Mouse (Mus musculus): ENCODE data around the gene Hectd2. TPM values are rescaled to one million over a fixed set of nuclear protein-coding genes. Genes with fewer than 3 reads are reported as not detected.

Hectd2 gene
- total and polyA plus RNA-seq, 3 experiments, result 0.12 to 2.0 TPM; not detected in 1

DNA sequence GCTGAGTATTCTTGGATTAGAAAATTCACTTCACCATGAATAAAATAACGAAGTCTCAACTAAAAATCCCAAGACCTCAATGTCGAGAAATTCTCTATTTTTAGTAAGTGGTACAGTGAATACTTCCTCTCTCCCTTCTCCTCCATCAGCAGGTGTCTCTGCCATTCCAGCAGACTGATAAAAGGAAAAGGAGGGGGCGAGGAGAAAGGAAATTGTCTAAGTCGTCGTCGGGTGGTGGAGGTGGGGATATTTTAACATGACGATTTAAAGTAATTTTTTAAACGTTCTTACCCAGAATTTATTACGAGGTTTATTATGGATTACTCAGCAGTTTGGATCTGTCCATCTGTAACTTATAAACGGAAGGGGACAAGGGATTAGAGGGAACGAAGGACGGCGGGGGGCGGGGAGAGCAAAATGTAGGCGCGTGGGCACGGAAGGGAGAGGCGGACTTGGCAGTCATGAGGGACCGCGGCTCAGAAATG lies 836 bp upstream of the Hectd2 start:
- peaks cover 0 to 2% of the 10 kb centered on the region in 2 experiments; a peak in 1 of 4 replicates for H3K36me3 ChIP-seq (ENCODE audit: control insufficient read depth in 1 of 2, insufficient read depth in 2 of 2, low read length in 2 of 2)
- H3K4me1 ChIP-seq (ENCODE audit: control insufficient read depth in 1 of 2, insufficient read depth in 2 of 2, low read length in 2 of 2), result no peaks in the 10 kb centered on the region; a peak in 1 of 4 replicates
- no peaks in the 10 kb centered on the region for H3K9me3 ChIP-seq (replicated peaks; ENCODE audit: insufficient read depth, low read length)
- peaks cover 15 to 30% of the 10 kb centered on the region in 2 experiments for H3K27me3 ChIP-seq (ENCODE audit: control insufficient read depth in 1 of 2, insufficient read depth in 2 of 2, low read length in 2 of 2)
- no peaks in the 10 kb centered on the region; the same call in 1 of the 2 replicates for H3K79me2 ChIP-seq (ENCODE audit: control insufficient read depth, insufficient read depth, low read length, poor library complexity)
- TF ChIP-seq SIN3A (IDR thresholded peaks at IDR 0.05; ENCODE audit: low read length) (no peak), MYC (IDR thresholded peaks at IDR 0.05; ENCODE audit: low read depth, low read length) (no peak), MYB (IDR thresholded peaks at IDR 0.05; ENCODE audit: low read depth, low read length) (no peak), USF1 (IDR thresholded peaks at IDR 0.05; ENCODE audit: low read depth, low read length) (no peak), ZKSCAN1 (IDR thresholded peaks at IDR 0.05; ENCODE audit: low read depth, low read length) (no peak), CHD1 (IDR thresholded peaks at IDR 0.05; ENCODE audit: low read depth, low read length) (no peak), MAX (IDR thresholded peaks at IDR 0.05; ENCODE audit: low read length) (no peak), GABPA (IDR thresholded peaks at IDR 0.05; ENCODE audit: low read depth, low read length) (no peak), NELFE (IDR thresholded peaks at IDR 0.05; ENCODE audit: low read depth, low read length) (no peak), UBTF (IDR thresholded peaks at IDR 0.05; ENCODE audit: borderline replicate concordance, insufficient read depth, low read depth, low read length) (no peak), RAD21 (IDR thresholded peaks at IDR 0.05; ENCODE audit: low read depth, low read length) (no peak), SMC3 (IDR thresholded peaks at IDR 0.05; ENCODE audit: low read depth, low read length) (no peak)
- DNase-seq (ENCODE audit: low read depth, low spot score), result peak; percentile 54
- H3K9ac ChIP-seq (ENCODE audit: control insufficient read depth, low read depth, low read length, poor library complexity, severe bottlenecking), result peak overlapping the region; percentile 54
- no peak overlapping the region for H3K27ac ChIP-seq (ENCODE audit: control insufficient read depth, low read depth, low read length)
- peak overlapping the region; percentile 62 to 92 for H3K4me3 ChIP-seq (ENCODE audit: control insufficient read depth in 1 of 2, insufficient read depth in 1 of 2, low read depth in 2 of 2, low read length in 2 of 2)

DNA sequence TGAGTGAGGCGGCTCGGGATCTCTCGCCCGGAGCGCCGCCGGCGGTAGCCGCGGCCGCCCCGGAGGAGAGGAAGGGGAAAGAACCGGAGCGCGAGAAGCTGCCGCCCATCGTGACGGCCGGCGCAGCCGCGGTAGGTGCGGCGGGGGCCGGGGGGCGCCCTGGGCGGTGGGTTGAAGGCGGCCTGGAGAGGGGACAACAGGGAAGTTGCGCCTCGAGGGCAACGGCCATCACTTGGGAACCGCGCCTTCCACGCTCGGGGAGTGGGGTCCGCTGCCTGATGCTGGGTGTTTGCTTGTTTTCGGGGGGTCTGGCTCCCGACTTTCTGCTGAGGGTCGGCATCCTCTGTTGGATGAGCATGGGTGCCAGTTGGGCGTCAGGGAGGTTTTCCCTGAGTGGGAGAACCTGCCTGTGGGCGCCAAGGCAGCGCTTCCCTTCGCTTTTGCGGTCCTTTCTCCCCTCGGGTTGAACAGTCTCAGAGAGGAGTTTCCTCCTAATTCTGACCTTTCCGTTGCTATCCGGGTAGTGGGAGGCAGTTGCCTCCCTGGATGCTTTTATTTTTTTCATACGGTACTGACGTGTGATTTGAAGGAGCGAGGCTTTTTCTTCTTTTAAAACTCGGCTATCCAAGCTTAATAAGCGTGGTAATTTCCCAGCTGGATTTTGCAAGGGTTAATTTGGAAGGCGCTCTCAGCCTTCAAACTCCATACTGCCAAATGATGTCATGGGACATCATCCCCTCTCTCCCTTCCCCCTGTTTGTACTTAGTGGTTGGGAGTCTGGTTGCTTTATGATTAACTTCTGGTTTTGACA lies 551 bp downstream of the Hectd2 start:
- H3K36me3 ChIP-seq (ENCODE audit: control insufficient read depth in 1 of 2, insufficient read depth in 2 of 2, low read length in 2 of 2), result peaks cover 0 to 2% of the 10 kb centered on the region in 2 experiments; a peak in 1 of 4 replicates
- H3K4me1 ChIP-seq (ENCODE audit: control insufficient read depth in 1 of 2, insufficient read depth in 2 of 2, low read length in 2 of 2), result no peaks in the 10 kb centered on the region; a peak in 1 of 4 replicates
- DNase-seq (ENCODE audit: low read depth, low spot score), result peak; percentile 38
- no peaks in the 10 kb centered on the region for H3K9me3 ChIP-seq (replicated peaks; ENCODE audit: insufficient read depth, low read length)
- no peak overlapping the region for H3K27ac ChIP-seq (ENCODE audit: control insufficient read depth, low read depth, low read length)
- no peaks in the 10 kb centered on the region; the same call in 1 of the 2 replicates for H3K79me2 ChIP-seq (ENCODE audit: control insufficient read depth, insufficient read depth, low read length, poor library complexity)
- peak overlapping the region; percentile 74 to 86 for H3K4me3 ChIP-seq (ENCODE audit: control insufficient read depth in 1 of 2, insufficient read depth in 1 of 2, low read depth in 2 of 2, low read length in 2 of 2)
- TF ChIP-seq JUND (IDR thresholded peaks at IDR 0.05; ENCODE audit: low read depth, low read length), result no peak
- 0 out of 4 replicates have a peak, but pooled peaks of 1 of the 2 experiments have one; percentile 17 for TF ChIP-seq EP300 (IDR thresholded peaks at IDR 0.05; ENCODE audit: low read depth in 1 of 2, low read length in 2 of 2)
- peak; percentile 43; the same call in 1 of the 2 replicates for TF ChIP-seq NRF1 (IDR thresholded peaks at IDR 0.05; ENCODE audit: insufficient read depth, low read depth, low read length, poor library complexity, severe bottlenecking)
- TF ChIP-seq MAZ (IDR thresholded peaks at IDR 0.05; ENCODE audit: low read depth, low read length), result no peak
- peaks cover 13 to 30% of the 10 kb centered on the region in 2 experiments for H3K27me3 ChIP-seq (ENCODE audit: control insufficient read depth in 1 of 2, insufficient read depth in 2 of 2, low read length in 2 of 2)
- H3K9ac ChIP-seq (ENCODE audit: control insufficient read depth, low read depth, low read length, poor library complexity, severe bottlenecking), result peak overlapping the region; percentile 81
